Mouse (Mus musculus): ENCODE data around the gene Cd47.

DNA sequence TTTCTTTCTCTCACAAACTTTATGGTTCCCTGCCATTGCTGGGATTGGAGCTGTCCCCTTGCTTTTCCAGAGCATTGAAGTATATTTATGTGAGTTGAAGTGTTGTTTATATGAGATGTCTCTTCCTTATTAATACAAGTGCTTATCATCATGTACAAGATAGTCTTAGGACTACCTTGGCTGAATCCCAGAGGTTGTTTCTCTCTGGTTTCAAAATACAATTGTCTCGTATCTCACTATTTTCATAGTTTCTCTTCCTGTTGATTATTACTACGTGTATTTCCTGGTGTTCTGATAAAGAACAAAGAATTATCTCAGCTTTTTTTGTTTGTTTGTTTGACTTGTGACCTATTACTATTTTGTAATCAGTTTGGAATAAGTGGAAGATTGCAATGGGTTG, 73.6 kb downstream of the Cd47 start:
- TF ChIP-seq MAX (IDR thresholded peaks at IDR 0.05; ENCODE audit: low read depth) (no peak), POLR2A (IDR thresholded peaks at IDR 0.05; ENCODE audit: insufficient read length, low read depth) (no peak), MYOD1 (IDR thresholded peaks at IDR 0.05; ENCODE audit: control insufficient read depth in 1 of 3, insufficient read length in 2 of 3, low read depth in 2 of 3) (no peak)

Measured in myocyte (in vitro differentiated cells).